Mouse (Mus musculus) ES-Bruce4 (cell line): ENCODE measurements around the gene Hand2. TPM values are rescaled to one million over a fixed set of nuclear protein-coding genes. Genes with fewer than 3 reads are reported as not detected.
A peak's percentile ranks its signal among the peaks of the same experiment; 100 is the strongest.

ENCODE experiments used
- H3K27ac ChIP-seq: 2 replicates; pipeline ENCODE4 v1.5.1; 2012; ENCODE audit warnings: low read length, inconsistent platforms; ENCODE audit not compliant: insufficient read depth
- H3K27me3 ChIP-seq: 2 replicates; pipeline ENCODE4 v1.6.1; 2012; ENCODE audit warnings: mild to moderate bottlenecking, low read length, inconsistent platforms; ENCODE audit not compliant: control insufficient read depth, poor library complexity, insufficient read depth, severe bottlenecking
- H3K36me3 ChIP-seq: 2 replicates; pipeline ENCODE4 v1.6.1; 2012; ENCODE audit warnings: inconsistent platforms, mild to moderate bottlenecking, low read length, moderate library complexity; ENCODE audit not compliant: control insufficient read depth, poor library complexity, insufficient read depth, severe bottlenecking
- H3K4me1 ChIP-seq: one replicate; pipeline ENCODE4 v1.8.1; 2011; ENCODE audit warnings: low read length; ENCODE audit not compliant: control insufficient read depth, insufficient read depth
- H3K4me3 ChIP-seq: 2 replicates; pipeline ENCODE4 v1.5.1; 2011; ENCODE audit warnings: low read depth, mild to moderate bottlenecking, low read length
- H3K9ac ChIP-seq: 2 replicates; pipeline ENCODE4 v1.6.1; 2012; ENCODE audit warnings: low read depth, mild to moderate bottlenecking, inconsistent platforms; ENCODE audit not compliant: poor library complexity, severe bottlenecking
- H3K9me3 ChIP-seq: replicated peaks from 2 replicates; pipeline ENCODE4 v1.6.1; 2012; ENCODE audit warnings: mild to moderate bottlenecking, low read length, inconsistent platforms; ENCODE audit not compliant: control insufficient read depth, poor library complexity, insufficient read depth, severe bottlenecking
- CTCF ChIP-seq: IDR thresholded peaks from one replicate; pipeline ENCODE4 v1.8.1; 2011; ENCODE audit warnings: low read depth, low read length
- EP300 ChIP-seq: IDR thresholded peaks from 2 replicates; pipeline ENCODE4 v1.6.1; 2011; ENCODE audit warnings: low read depth, low read length; ENCODE audit not compliant: insufficient read depth
- POLR2A ChIP-seq: IDR thresholded peaks from one replicate; pipeline ENCODE4 v1.8.1; 2011; ENCODE audit warnings: low read length; ENCODE audit not compliant: insufficient read depth
- polyA plus RNA-seq: library from polyadenylated mRNA; stranded (reverse); fragments of >200 nt; gene quantifications from 2 replicates; pipeline ENCODE4 v1.2.4, GENCODE M21; 2011; ENCODE audit warnings: low read depth; ENCODE audit not compliant: missing spikeins, insufficient read depth, insufficient read length

Gene Hand2
- polyA plus RNA-seq, result 0.29 TPM in 1 of 2 replicates, not detected in the other

GRCm38 (mm10) chr8:57320851-57321743 lies at the start of gene Hand2:
Gene Hand2, plus strand, starts transcription at chr8:57320983.
- Histone ChIP-seq H3K27me3 (peaks cover 78% of the 10 kb centered on the region), H3K9me3 (no peaks in the 10 kb centered on the region), H3K27ac (no peak within 1 kb of the TSS), H3K9ac (peak within 1 kb of the TSS; percentile 92), H3K4me1 (no peaks in the 10 kb centered on the region), H3K4me3 (peak within 1 kb of the TSS; percentile 49), H3K36me3 (no peaks in the 10 kb centered on the region)
- no peak for TF ChIP-seq EP300
- TF ChIP-seq POLR2A, result no peak
- TF ChIP-seq CTCF, result no peak

- H3K27me3 ChIP-seq, result no peaks in the 10 kb centered on the region
- H3K4me1 ChIP-seq, result no peaks in the 10 kb centered on the region
- no peaks in the 10 kb centered on the region for H3K36me3 ChIP-seq
- no peak overlapping the region for H3K27ac ChIP-seq
- no peak overlapping the region for H3K4me3 ChIP-seq
- TF ChIP-seq EP300 (no peak), POLR2A (no peak), CTCF (no peak)
- no peak overlapping the region for H3K9ac ChIP-seq
- no peaks in the 10 kb centered on the region for H3K9me3 ChIP-seq
Measured at GRCm38 (mm10) chr8:57273055-57273454, 47.7 kb upstream of the Hand2 start.

DNA sequence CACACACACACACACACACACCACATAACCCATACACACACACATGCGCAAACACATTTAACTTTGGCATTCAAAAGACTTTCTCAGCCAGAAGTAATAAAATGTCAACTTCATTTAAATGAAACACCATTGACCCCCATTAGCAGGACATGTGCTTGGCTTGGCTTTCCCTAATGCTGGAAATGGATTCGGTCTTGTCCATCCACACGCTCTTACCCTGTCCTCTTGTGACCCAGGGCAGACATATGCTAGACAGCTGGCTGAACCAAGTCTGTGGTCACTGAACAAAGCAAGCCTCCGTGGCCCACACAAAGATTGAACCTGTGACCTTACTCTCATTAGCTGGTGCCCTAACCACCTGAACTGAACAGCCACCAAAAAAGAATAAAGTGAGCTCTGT lies 27.3 kb upstream of the Hand2 start:
- TF ChIP-seq EP300 (no peak), POLR2A (no peak), CTCF (no peak)
- Histone ChIP-seq H3K9me3 (no peaks in the 10 kb centered on the region; the same call in 1 of the 2 replicates), H3K4me1 (no peaks in the 10 kb centered on the region), H3K27ac (no peak overlapping the region), H3K36me3 (no peaks in the 10 kb centered on the region), H3K9ac (no peak overlapping the region), H3K27me3 (no peaks in the 10 kb centered on the region), H3K4me3 (no peak overlapping the region)

DNA sequence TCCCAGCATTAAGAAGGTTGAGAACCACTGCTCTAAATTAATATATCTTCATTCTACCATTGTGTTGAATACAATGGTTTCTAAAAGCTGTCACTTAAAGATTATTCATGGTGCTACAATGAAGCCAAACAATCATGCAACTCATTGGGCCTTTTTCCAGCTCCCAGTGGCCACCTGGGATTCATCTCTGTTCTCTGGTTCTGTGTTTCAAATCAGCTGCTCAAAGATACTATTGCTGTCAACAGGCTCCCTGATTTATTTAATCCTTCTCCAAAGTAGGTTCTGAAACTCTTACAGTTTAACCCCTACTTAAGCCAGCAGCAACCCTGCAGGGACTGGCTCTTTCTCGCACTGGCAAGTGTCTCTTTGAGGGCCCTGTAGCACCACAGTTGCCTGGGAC lies 17.3 kb upstream of the Hand2 start:
- Histone ChIP-seq H3K36me3 (no peaks in the 10 kb centered on the region), H3K27ac (no peak overlapping the region), H3K4me3 (no peak overlapping the region), H3K9me3 (no peaks in the 10 kb centered on the region), H3K27me3 (no peaks in the 10 kb centered on the region), H3K9ac (no peak overlapping the region), H3K4me1 (no peaks in the 10 kb centered on the region)
- TF ChIP-seq POLR2A, result no peak
- TF ChIP-seq EP300, result no peak
- no peak for TF ChIP-seq CTCF

GRCm38 (mm10) chr8:57304944-57305343 lies 15.8 kb upstream of the Hand2 start:
- H3K9me3 ChIP-seq, result no peaks in the 10 kb centered on the region
- no peaks in the 10 kb centered on the region for H3K27me3 ChIP-seq
- TF ChIP-seq CTCF (no peak), POLR2A (no peak), EP300 (no peak)
- H3K27ac ChIP-seq, result no peak overlapping the region
- no peak overlapping the region for H3K9ac ChIP-seq
- H3K36me3 ChIP-seq, result no peaks in the 10 kb centered on the region
- H3K4me1 ChIP-seq, result no peaks in the 10 kb centered on the region
- H3K4me3 ChIP-seq, result no peak overlapping the region

GRCm38 (mm10) chr8:57306441-57306840 lies 14.3 kb upstream of the Hand2 start:
- H3K27me3 ChIP-seq, result peaks cover 4% of the 10 kb centered on the region
- H3K9ac ChIP-seq, result no peak overlapping the region
- TF ChIP-seq EP300 (no peak), POLR2A (no peak), CTCF (no peak)

More at GRCm38 (mm10) chr8:57306441-57306840, 14.3 kb upstream of the Hand2 start:
- no peak overlapping the region for H3K4me3 ChIP-seq
- H3K36me3 ChIP-seq, result no peaks in the 10 kb centered on the region
- H3K4me1 ChIP-seq, result no peaks in the 10 kb centered on the region
- no peak overlapping the region for H3K27ac ChIP-seq
- no peaks in the 10 kb centered on the region for H3K9me3 ChIP-seq
